In genomic region chr1:128360601-128361000, GRCm38 (mm10) we compare ENCODE assay signal across 1 mouse cellular context.
TF ChIP-seq lines count a peak whose summit lies in the region.

No protein-coding gene starts in this region.

TF ChIP-seq in CH12.LX, 34 proteins besides CTCF, POLR2A, EP300 and RAD21:
- no peak for TF ChIP-seq MYC (IDR thresholded peaks at IDR 0.05; ENCODE audit: low read depth, low read length)
